Mouse (Mus musculus): ENCODE results near the gene Ccser1.
A peak's percentile ranks its signal among the peaks of the same experiment; 100 is the strongest.

The Ccser1 gene

GRCm38 (mm10) chr6:61179949-61180755, at the start of gene Ccser1:
Ccser1 (plus strand) TSS chr6:61180324.
- peak; percentile 22 for DNase-seq (ENCODE audit: low read depth, low spot score)

GRCm38 (mm10) chr6:61136436-61136835, 43.7 kb upstream of the Ccser1 start:
- DNase-seq (ENCODE audit: low read depth, low spot score), result no peak

- no peak for DNase-seq (ENCODE audit: low read depth, low spot score)
Observed at GRCm38 (mm10) chr6:61143031-61143430, 37.1 kb upstream of the Ccser1 start.

- no peak for DNase-seq (ENCODE audit: low read depth, low spot score)
Observed at GRCm38 (mm10) chr6:61152924-61153323, 27.2 kb upstream of the Ccser1 start.

GRCm38 (mm10) chr6:61154654-61155053, 25.5 kb upstream of the Ccser1 start:
- DNase-seq (ENCODE audit: low read depth, low spot score), result no peak

- DNase-seq (ENCODE audit: low read depth, low spot score), result no peak
Observed at GRCm38 (mm10) chr6:61155059-61155629, 25.0 kb upstream of the Ccser1 start.

GRCm38 (mm10) chr6:61155718-61156117, 24.4 kb upstream of the Ccser1 start:
- no peak for DNase-seq (ENCODE audit: low read depth, low spot score)

- peak; percentile 42 for DNase-seq (ENCODE audit: low read depth, low spot score)
Observed at GRCm38 (mm10) chr6:61162117-61162516, 18.0 kb upstream of the Ccser1 start.

GRCm38 (mm10) chr6:61166891-61167290, 13.2 kb upstream of the Ccser1 start:
- no peak for DNase-seq (ENCODE audit: low read depth, low spot score)

- DNase-seq (ENCODE audit: low read depth, low spot score), result no peak
Observed at GRCm38 (mm10) chr6:61176126-61176525, 4.0 kb upstream of the Ccser1 start.

GRCm38 (mm10) chr6:61177476-61177875, 2.6 kb upstream of the Ccser1 start:
- DNase-seq (ENCODE audit: low read depth, low spot score), result no peak

GRCm38 (mm10) chr6:61179641-61179948, 529 bp upstream of the Ccser1 start:
- no peak for DNase-seq (ENCODE audit: low read depth, low spot score)

GRCm38 (mm10) chr6:61180756-61181191, 650 bp downstream of the Ccser1 start:
- DNase-seq (ENCODE audit: low read depth, low spot score), result peak; percentile 21

GRCm38 (mm10) chr6:61189029-61189428, 8.9 kb downstream of the Ccser1 start:
- no peak for DNase-seq (ENCODE audit: low read depth, low spot score)

- peak; percentile 36 for DNase-seq (ENCODE audit: low read depth, low spot score)
Observed at GRCm38 (mm10) chr6:61191597-61192386, 11.7 kb downstream of the Ccser1 start.

GRCm38 (mm10) chr6:61203344-61203743, 23.2 kb downstream of the Ccser1 start:
- no peak for DNase-seq (ENCODE audit: low read depth, low spot score)

- DNase-seq (ENCODE audit: low read depth, low spot score), result no peak
Observed at GRCm38 (mm10) chr6:61206042-61206441, 25.9 kb downstream of the Ccser1 start.

- DNase-seq (ENCODE audit: low read depth, low spot score), result no peak
Observed at GRCm38 (mm10) chr6:61206619-61207018, 26.5 kb downstream of the Ccser1 start.

- no peak for DNase-seq (ENCODE audit: low read depth, low spot score)
Observed at GRCm38 (mm10) chr6:61210061-61210737, 30.1 kb downstream of the Ccser1 start.

- DNase-seq (ENCODE audit: low read depth, low spot score), result no peak
Observed at GRCm38 (mm10) chr6:61215705-61216104, 35.6 kb downstream of the Ccser1 start.

- no peak for DNase-seq (ENCODE audit: low read depth, low spot score)
Observed at GRCm38 (mm10) chr6:61216514-61216913, 36.4 kb downstream of the Ccser1 start.

- no peak for DNase-seq (ENCODE audit: low read depth, low spot score)
Observed at GRCm38 (mm10) chr6:61217717-61218116, 37.6 kb downstream of the Ccser1 start.
